Mouse (Mus musculus) gastrocnemius, postnatal 25 days (tissue): ENCODE measurements at regions not wholly inside any gene's neighbourhood (a gene's known extent, or its start where the extent isn't known, plus 50 kb on each side); places are given as distances from the start of the nearest gene placed in this dataset.
A peak's percentile ranks its signal among the peaks of the same experiment; 100 is the strongest.
"Not testable (repeated sequence)": the region's sequence is repeated elsewhere in the genome, so short reads cannot be mapped to it uniquely, and the experiment has no call there.

Experiments
- DNase-seq: peaks from one replicate; pipeline ENCODE4 v3.0.0; 2022

GRCm38 (mm10) chr12:69485652-69486651, 96.9 kb downstream of the Vcpkmt start:
- DNase-seq = peak; percentile 50

- DNase-seq = no peak
These were observed 101.4 kb downstream of the Vcpkmt start for GRCm38 (mm10) chr12:69481420-69481819.

- DNase-seq = peak; percentile 40
These were observed 104.4 kb upstream of the Gm9887 start for GRCm38 (mm10) chr12:69476631-69477091.

GRCm38 (mm10) chr12:69476131-69476530, 103.9 kb upstream of the Gm9887 start:
- no peak for DNase-seq

GRCm38 (mm10) chr12:69474916-69475661, 102.8 kb upstream of the Gm9887 start:
- peak; percentile 75 for DNase-seq

GRCm38 (mm10) chr12:69474141-69474915, 102.1 kb upstream of the Gm9887 start:
- peak; percentile 66 for DNase-seq

- DNase-seq = no peak
These were observed 101.3 kb upstream of the Gm9887 start for GRCm38 (mm10) chr12:69473379-69474057.

- DNase-seq = no peak
These were observed 100.7 kb upstream of the Gm9887 start for GRCm38 (mm10) chr12:69472912-69473311.

GRCm38 (mm10) chr12:69471876-69472275, 99.6 kb upstream of the Gm9887 start:
- no peak for DNase-seq

- DNase-seq = no peak
These were observed 96.7 kb upstream of the Gm9887 start for GRCm38 (mm10) chr12:69469004-69469403.

- DNase-seq = no peak
These were observed 95.1 kb upstream of the Gm9887 start for GRCm38 (mm10) chr12:69467363-69467762.

GRCm38 (mm10) chr12:69464906-69465305, 92.6 kb upstream of the Gm9887 start:
- DNase-seq = no peak

- DNase-seq = not testable (repeated sequence)
These were observed 91.1 kb upstream of the Gm9887 start for GRCm38 (mm10) chr12:69463327-69463726.

- DNase-seq = peak; percentile 61
These were observed 89.9 kb upstream of the Gm9887 start for GRCm38 (mm10) chr12:69461888-69462840.

- DNase-seq = no peak
These were observed 88.4 kb upstream of the Gm9887 start for GRCm38 (mm10) chr12:69460552-69461079.

GRCm38 (mm10) chr12:69458170-69458841, 86.0 kb upstream of the Gm9887 start:
- peak; percentile 41 for DNase-seq

GRCm38 (mm10) chr12:69456746-69457145, 84.5 kb upstream of the Gm9887 start:
- no peak for DNase-seq

- no peak for DNase-seq
These were observed 83.9 kb upstream of the Gm9887 start for GRCm38 (mm10) chr12:69456116-69456515.

- DNase-seq = no peak
These were observed 83.3 kb upstream of the Gm9887 start for GRCm38 (mm10) chr12:69455566-69455965.
